Mouse (Mus musculus): Measurements from ENCODE around the gene Papola.

DNA sequence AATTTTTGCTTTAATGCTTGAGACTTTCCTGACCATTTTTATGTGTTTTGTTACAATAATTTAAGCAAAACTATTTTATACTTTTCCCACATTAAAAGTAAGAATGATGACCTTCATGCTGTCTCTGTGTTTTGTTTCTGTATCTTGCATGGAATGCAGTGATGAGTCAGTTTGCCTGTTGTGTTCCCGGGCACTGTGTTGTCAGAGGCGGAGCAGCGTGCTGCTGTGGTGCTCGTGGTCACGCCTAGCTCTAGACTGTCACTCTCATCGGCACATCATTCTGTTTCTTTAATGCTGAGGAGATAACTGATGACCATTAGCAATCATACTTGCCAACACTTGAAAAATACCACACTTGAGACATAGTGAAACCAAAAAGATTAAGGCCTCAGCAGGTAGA lies 29.5 kb downstream of the Papola start:
- TF ChIP-seq CTCF (IDR thresholded peaks at IDR 0.05; ENCODE audit: control insufficient read depth, insufficient read depth, insufficient read length) (no peak), MAX (IDR thresholded peaks at IDR 0.05) (no peak), USF1 (IDR thresholded peaks at IDR 0.05; ENCODE audit: low read depth) (no peak), MYOG (IDR thresholded peaks at IDR 0.05; ENCODE audit: control insufficient read depth, extremely low read depth, insufficient read length) (no peak), MYOD1 (IDR thresholded peaks at IDR 0.05; ENCODE audit: control insufficient read depth, insufficient read length, low read depth) (no peak)
